Mouse (Mus musculus): ENCODE data around the gene Vps8.
A peak's percentile ranks its signal among the peaks of the same experiment; 100 is the strongest.

Gene Vps8

GRCm38 (mm10) chr16:21483803-21484202 lies 60.9 kb downstream of the Vps8 start:
- DNase-seq: no peak

GRCm38 (mm10) chr16:21485716-21486115 lies 62.8 kb downstream of the Vps8 start:
- DNase-seq: no peak

- DNase-seq: peak; percentile 75
Observed at GRCm38 (mm10) chr16:21488413-21488812, 65.5 kb downstream of the Vps8 start.

- DNase-seq: no peak
Observed at GRCm38 (mm10) chr16:21492346-21492745, 69.4 kb downstream of the Vps8 start.

- no peak for DNase-seq
Observed at GRCm38 (mm10) chr16:21492894-21493293, 70.0 kb downstream of the Vps8 start.

- DNase-seq: no peak
Observed at GRCm38 (mm10) chr16:21494681-21495080, 71.8 kb downstream of the Vps8 start.

GRCm38 (mm10) chr16:21496799-21497198 lies 73.9 kb downstream of the Vps8 start:
- DNase-seq: no peak

- DNase-seq: no peak
Observed at GRCm38 (mm10) chr16:21497627-21498026, 74.7 kb downstream of the Vps8 start.

- no peak for DNase-seq
Observed at GRCm38 (mm10) chr16:21498984-21499383, 76.1 kb downstream of the Vps8 start.

GRCm38 (mm10) chr16:21499656-21500055 lies 76.7 kb downstream of the Vps8 start:
- DNase-seq: no peak

- DNase-seq: no peak
Observed at GRCm38 (mm10) chr16:21518833-21519232, 95.9 kb downstream of the Vps8 start.

- DNase-seq: no peak
Observed at GRCm38 (mm10) chr16:21519785-21520184, 96.9 kb downstream of the Vps8 start.

GRCm38 (mm10) chr16:21523738-21524137 lies 100.8 kb downstream of the Vps8 start:
- no peak for DNase-seq

- no peak for DNase-seq
Observed at GRCm38 (mm10) chr16:21525376-21525775, 102.5 kb downstream of the Vps8 start.

- DNase-seq: no peak
Observed at GRCm38 (mm10) chr16:21527271-21528007, 104.5 kb downstream of the Vps8 start.

GRCm38 (mm10) chr16:21533503-21533902 lies 110.6 kb downstream of the Vps8 start:
- no peak for DNase-seq

- DNase-seq: no peak
Observed at GRCm38 (mm10) chr16:21536240-21537005, 113.5 kb downstream of the Vps8 start.

GRCm38 (mm10) chr16:21537312-21537711 lies 114.4 kb downstream of the Vps8 start:
- no peak for DNase-seq

GRCm38 (mm10) chr16:21538889-21539288 lies 116.0 kb downstream of the Vps8 start:
- no peak for DNase-seq

GRCm38 (mm10) chr16:21542559-21542958 lies 119.6 kb downstream of the Vps8 start:
- DNase-seq: no peak

- no peak for DNase-seq
Observed at GRCm38 (mm10) chr16:21547446-21547845, 124.5 kb downstream of the Vps8 start.

GRCm38 (mm10) chr16:21549751-21550150 lies 126.8 kb downstream of the Vps8 start:
- DNase-seq: no peak

GRCm38 (mm10) chr16:21550453-21550852 lies 127.5 kb downstream of the Vps8 start:
- DNase-seq: no peak

GRCm38 (mm10) chr16:21553506-21553905 lies 130.6 kb downstream of the Vps8 start:
- DNase-seq: no peak
